Mouse (Mus musculus) B cell, adult 2 months (primary cell): ENCODE results near the gene Camsap1.

Experiments used
- DNase-seq, 2 experiments: peaks; one replicate each; pipeline ENCODE4 v3.0.0; 2022

Camsap1 gene

GRCm38 (mm10) chr2:25879061-25879460 lies 104.0 kb downstream of the Camsap1 start:
- DNase-seq = no peak

GRCm38 (mm10) chr2:25878516-25878915 lies 104.6 kb downstream of the Camsap1 start:
- DNase-seq = no peak

- no peak for DNase-seq
Measured at GRCm38 (mm10) chr2:25877736-25878268, 105.3 kb downstream of the Camsap1 start.

- no peak for DNase-seq
Measured at GRCm38 (mm10) chr2:25877250-25877735, 105.8 kb downstream of the Camsap1 start.
